In genomic region chr2:46244697-46245096, GRCm38 (mm10) we compare ENCODE assay signal across 27 mouse cellular contexts.
DNase-seq lines count a peak whose midpoint lies in the region; TF ChIP-seq lines count a peak whose summit lies in the region.
"Had no signal": no experiment of that assay in that cellular context is flagged by ENCODE, and none has a peak within 500 bp of the region (broad histone marks: within the 10 kb centered on the region; RNA-seq: fewer than 3 reads in every experiment).

No protein-coding gene starts in this region.

- no peak overlapping the region for H3K4me3 ChIP-seq in layer of hippocampus, adult 2 months
- H3K4me3 ChIP-seq in C2C12 (ENCODE audit: insufficient read depth, poor library complexity, severe bottlenecking) (no peak overlapping the region), macrophage (ENCODE audit: inconsistent target) (no peak overlapping the region)
- H3K4me3 ChIP-seq: embryonic facial prominence, embryonic 10.5 days; embryonic facial prominence, embryonic 13.5 days; erythroblast, embryonic 14.5 days; forebrain, embryonic 12.5 days; forebrain, embryonic 15.5 days; heart, embryonic 13.5 days had no signal

- no peaks in the 10 kb centered on the region for H3K36me3 ChIP-seq in C2C12 (ENCODE audit: control insufficient read depth, insufficient read depth)
- no peaks in the 10 kb centered on the region for H3K36me3 ChIP-seq in macrophage (ENCODE audit: inconsistent target)
- H3K36me3 ChIP-seq: embryonic facial prominence, embryonic 10.5 days; embryonic facial prominence, embryonic 13.5 days; forebrain, embryonic 12.5 days; forebrain, embryonic 15.5 days; heart, embryonic 13.5 days had no signal

- no peak for TF ChIP-seq CTCF in layer of hippocampus, adult 2 months (conservative IDR thresholded peaks at IDR 0.05)
- no peak for TF ChIP-seq CTCF in C2C12 (IDR thresholded peaks at IDR 0.05; ENCODE audit: control insufficient read depth, insufficient read depth, insufficient read length)

- 70% methylated on average over 3 of the region's 3 CpGs for WGBS in macrophage (ENCODE audit: missing documents)

- no peaks in the 10 kb centered on the region for H3K27me3 ChIP-seq in C2C12 (ENCODE audit: control insufficient read depth, insufficient read depth, insufficient read length)
- H3K27me3 ChIP-seq: embryonic facial prominence, embryonic 13.5 days; forebrain, embryonic 12.5 days; forebrain, embryonic 15.5 days; heart, embryonic 13.5 days; Patski had no signal

- DNase-seq in layer of hippocampus, adult 2 months (ENCODE audit: low spot score in 2 of 2): no peak
- no peak for DNase-seq in layer of hippocampus, adult 18-20 months (ENCODE audit: low spot score in 2 of 2)
- DNase-seq in left cerebral cortex, adult 9 months (ENCODE audit: low spot score in 2 of 2): no peak
- no peak for DNase-seq in adrenal gland, adult 18-20 months (ENCODE audit: low spot score in 2 of 2)
- DNase-seq in ovary, postnatal 14 days (ENCODE audit: low spot score): no peak
- DNase-seq: adrenal gland, adult 2 months; adrenal gland, postnatal 14 days; cerebellum, adult 11-12 months; cerebellum, adult 8-10 months; cerebellum, postnatal 10 days; cerebellum, postnatal 36 days; embryo, embryonic 11 days; gastrocnemius, postnatal 25 days; heart, adult 18-20 months; heart, postnatal 14 days; heart, postnatal 4 days had no signal

- H3ac ChIP-seq in C2C12 (ENCODE audit: control insufficient read depth, insufficient read length, low read depth): no peak overlapping the region

- H3K79me3 ChIP-seq in C2C12 (ENCODE audit: low read depth): no peaks in the 10 kb centered on the region

- peak overlapping the region; percentile 88 for H3K27ac ChIP-seq in layer of hippocampus, adult 2 months
- peak overlapping the region; percentile 68 for H3K27ac ChIP-seq in macrophage
- H3K27ac ChIP-seq: embryonic facial prominence, embryonic 10.5 days; embryonic facial prominence, embryonic 13.5 days; forebrain, embryonic 12.5 days; forebrain, embryonic 15.5 days; heart, embryonic 13.5 days; hindbrain, embryonic 14.5 days; hindbrain, postnatal 0 days had no signal

- H3K79me2 ChIP-seq in C2C12 (ENCODE audit: control insufficient read depth, insufficient read depth) (no peaks in the 10 kb centered on the region), macrophage (ENCODE audit: inconsistent target) (no peaks in the 10 kb centered on the region)

TF ChIP-seq in C2C12, 6 proteins besides CTCF, POLR2A, EP300 and RAD21:
- TF ChIP-seq CEBPB (IDR thresholded peaks at IDR 0.05; ENCODE audit: low read depth): peak; percentile 28
- no peak for TF ChIP-seq MYOG (IDR thresholded peaks at IDR 0.05; ENCODE audit: control insufficient read depth, extremely low read depth, insufficient read length)
